Mouse (Mus musculus): Measurements from ENCODE around the gene Slc4a1. TPM values are rescaled to one million over a fixed set of nuclear protein-coding genes. Genes with fewer than 3 reads are reported as not detected.

The Slc4a1 gene
- polyA plus RNA-seq, 1 experiment from 2014 or later = 2.8 TPM

DNA sequence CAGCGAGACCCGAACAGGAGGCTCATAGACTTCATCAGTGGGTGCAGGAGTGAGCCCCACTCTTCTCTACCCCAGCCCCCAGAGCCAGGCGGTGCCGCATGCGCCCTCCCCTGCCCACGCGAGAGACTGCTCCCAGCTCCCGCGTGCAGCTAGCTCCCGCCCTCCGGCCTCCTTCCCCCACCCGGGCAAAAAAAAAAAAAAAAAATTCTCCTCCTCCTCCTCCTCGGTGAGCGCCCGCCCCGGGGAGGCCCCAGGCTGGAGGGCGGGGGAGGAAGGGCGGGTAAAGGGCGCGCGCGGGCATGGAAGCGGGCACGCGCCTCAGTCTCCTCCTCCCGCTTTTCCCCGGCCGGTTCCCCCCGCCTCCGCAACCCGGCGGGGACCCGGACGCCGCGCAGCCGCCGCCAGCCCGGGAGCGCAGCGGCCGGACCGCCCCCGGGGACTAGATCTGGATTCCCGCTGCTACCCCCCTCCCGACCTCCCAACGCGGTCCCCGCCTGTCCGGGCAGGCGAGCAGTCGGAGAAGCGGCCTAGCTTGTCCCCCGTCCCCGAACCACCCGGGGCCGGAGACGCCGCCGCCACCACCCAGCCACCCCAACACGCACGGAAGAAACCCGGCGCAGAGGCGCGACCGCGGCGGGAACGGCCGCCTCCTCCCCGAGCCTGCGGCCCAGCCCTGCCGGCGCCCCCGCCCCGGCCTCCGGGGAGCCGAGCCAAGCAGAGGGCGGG lies 49.3 kb downstream of the Slc4a1 start:
- Histone ChIP-seq H3K27me3 (replicated peaks; ENCODE audit: control insufficient read depth, insufficient read depth, low read length) (no peaks in the 10 kb centered on the region), H3K9ac (ENCODE audit: low read length) (peak overlapping the region; percentile 99), H3K4me1 (replicated peaks; ENCODE audit: control insufficient read depth, insufficient read depth, low read length) (peaks cover 23% of the 10 kb centered on the region), H3K4me3 (ENCODE audit: low read depth, low read length) (peak overlapping the region; percentile 99), H3K9me3 (ENCODE audit: control insufficient read depth, low read length) (no peaks in the 10 kb centered on the region), H3K36me3 (ENCODE audit: control insufficient read depth, insufficient read depth, low read length) (peaks cover 38% of the 10 kb centered on the region), H3K27ac (ENCODE audit: low read depth) (peak overlapping the region; percentile 98), H3K4me2 (ENCODE audit: low read length) (peak overlapping the region; percentile 93)
- ATAC-seq (replicated peaks; ENCODE audit: low FRiP score, low TSS enrichment, low read depth) (peak; percentile 41; the same call in 1 of the 2 replicates), DNase-seq (ENCODE audit: low spot score) (peak; percentile 92)
- WGBS = under 1% methylated on average over 31 of the region's 80 CpGs

DNA sequence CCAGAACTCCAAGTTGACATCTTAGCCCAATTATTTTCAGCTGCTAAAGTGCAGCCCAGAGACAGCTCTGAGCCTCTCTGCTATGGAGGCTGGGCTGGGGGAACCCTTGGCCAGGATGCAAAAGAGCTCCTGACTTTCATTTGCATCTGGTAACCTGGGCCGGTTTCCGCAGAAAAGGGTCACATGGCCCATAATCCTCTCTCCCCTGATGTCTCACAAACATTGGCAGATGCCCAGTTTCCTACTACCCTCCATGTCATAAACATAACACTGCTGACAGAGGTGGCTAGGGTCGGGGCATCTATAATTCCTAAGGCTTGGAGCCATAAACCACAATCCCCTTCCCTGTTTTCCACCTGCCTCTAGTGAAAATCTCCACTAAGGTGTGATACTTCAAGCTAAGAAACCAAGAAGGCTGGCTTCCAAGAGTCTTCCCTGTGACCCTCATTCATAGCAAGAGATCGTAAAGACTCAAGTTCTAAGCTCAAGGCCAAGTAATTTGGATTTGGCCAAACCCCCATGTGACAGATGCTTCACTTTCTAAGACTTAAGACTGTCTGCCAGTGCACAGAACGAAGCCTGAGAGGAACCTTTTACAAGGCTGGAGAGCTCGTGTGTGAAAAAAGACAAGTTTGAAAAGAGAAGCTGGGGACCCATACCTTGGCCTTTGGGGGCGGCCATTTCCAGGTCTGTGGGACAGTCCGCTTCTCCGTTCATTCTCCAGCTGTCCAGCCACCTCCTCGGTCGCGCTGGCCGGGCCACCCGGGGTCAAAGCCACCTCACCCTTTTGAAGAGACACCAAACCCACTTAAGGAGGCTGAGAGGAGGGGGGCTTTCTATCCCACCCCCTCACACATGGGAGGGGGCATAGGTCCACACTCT lies 50.1 kb downstream of the Slc4a1 start:
- H3K4me1 ChIP-seq (replicated peaks; ENCODE audit: control insufficient read depth, insufficient read depth, low read length) = peaks cover 24% of the 10 kb centered on the region
- peaks cover 44% of the 10 kb centered on the region for H3K36me3 ChIP-seq (ENCODE audit: control insufficient read depth, insufficient read depth, low read length)
- peak overlapping the region; percentile 98 for H3K27ac ChIP-seq (ENCODE audit: low read depth)
- H3K4me3 ChIP-seq (ENCODE audit: low read depth, low read length) = peak overlapping the region; percentile 99
- H3K4me2 ChIP-seq (ENCODE audit: low read length) = peak overlapping the region; percentile 93
- 16% methylated on average over 14 of the region's 14 CpGs for WGBS
- H3K9ac ChIP-seq (ENCODE audit: low read length) = peak overlapping the region; percentile 99
- H3K27me3 ChIP-seq (replicated peaks; ENCODE audit: control insufficient read depth, insufficient read depth, low read length) = no peaks in the 10 kb centered on the region
- ATAC-seq (replicated peaks; ENCODE audit: low FRiP score, low TSS enrichment, low read depth) = no peak
- H3K9me3 ChIP-seq (ENCODE audit: control insufficient read depth, low read length) = no peaks in the 10 kb centered on the region
- no peak for DNase-seq (ENCODE audit: low spot score)

GRCm38 (mm10) chr11:102314321-102314720 lies 51.7 kb downstream of the Slc4a1 start:
- H3K27me3 ChIP-seq (replicated peaks; ENCODE audit: control insufficient read depth, insufficient read depth, low read length) = no peaks in the 10 kb centered on the region
- H3K4me2 ChIP-seq (ENCODE audit: low read length) = no peak overlapping the region
- ATAC-seq (replicated peaks; ENCODE audit: low FRiP score, low TSS enrichment, low read depth) = no peak
- H3K27ac ChIP-seq (ENCODE audit: low read depth) = no peak overlapping the region
- no peak for DNase-seq (ENCODE audit: low spot score)
- no peaks in the 10 kb centered on the region for H3K9me3 ChIP-seq (ENCODE audit: control insufficient read depth, low read length)
- no peak overlapping the region for H3K4me3 ChIP-seq (ENCODE audit: low read depth, low read length)
- WGBS = 83% methylated on average over 12 of the region's 12 CpGs
- H3K4me1 ChIP-seq (replicated peaks; ENCODE audit: control insufficient read depth, insufficient read depth, low read length) = peaks cover 29% of the 10 kb centered on the region
- H3K9ac ChIP-seq (ENCODE audit: low read length) = no peak overlapping the region
- peaks cover 53% of the 10 kb centered on the region for H3K36me3 ChIP-seq (ENCODE audit: control insufficient read depth, insufficient read depth, low read length)

- Histone ChIP-seq H3K36me3 (ENCODE audit: control insufficient read depth, insufficient read depth, low read length) (peaks cover 64% of the 10 kb centered on the region), H3K27ac (ENCODE audit: low read depth) (no peak overlapping the region), H3K9me3 (ENCODE audit: control insufficient read depth, low read length) (no peaks in the 10 kb centered on the region), H3K27me3 (replicated peaks; ENCODE audit: control insufficient read depth, insufficient read depth, low read length) (no peaks in the 10 kb centered on the region), H3K9ac (ENCODE audit: low read length) (no peak overlapping the region), H3K4me2 (ENCODE audit: low read length) (no peak overlapping the region), H3K4me1 (replicated peaks; ENCODE audit: control insufficient read depth, insufficient read depth, low read length) (peaks cover 32% of the 10 kb centered on the region), H3K4me3 (ENCODE audit: low read depth, low read length) (no peak overlapping the region)
- no peak for DNase-seq (ENCODE audit: low spot score)
- no peak for ATAC-seq (replicated peaks; ENCODE audit: low FRiP score, low TSS enrichment, low read depth)
- 92% methylated on average over 6 of the region's 6 CpGs for WGBS
These were observed 53.4 kb downstream of the Slc4a1 start for GRCm38 (mm10) chr11:102312586-102312985.

GRCm38 (mm10) chr11:102311966-102312365 lies 54.0 kb downstream of the Slc4a1 start:
- no peak overlapping the region for H3K9ac ChIP-seq (ENCODE audit: low read length)
- peaks cover 32% of the 10 kb centered on the region for H3K4me1 ChIP-seq (replicated peaks; ENCODE audit: control insufficient read depth, insufficient read depth, low read length)
- no peaks in the 10 kb centered on the region for H3K9me3 ChIP-seq (ENCODE audit: control insufficient read depth, low read length)
- H3K4me2 ChIP-seq (ENCODE audit: low read length) = no peak overlapping the region
- no peaks in the 10 kb centered on the region for H3K27me3 ChIP-seq (replicated peaks; ENCODE audit: control insufficient read depth, insufficient read depth, low read length)
- peaks cover 70% of the 10 kb centered on the region for H3K36me3 ChIP-seq (ENCODE audit: control insufficient read depth, insufficient read depth, low read length)
- DNase-seq (ENCODE audit: low spot score) = no peak
- WGBS = 92% methylated on average over 4 of the region's 4 CpGs
- no peak overlapping the region for H3K4me3 ChIP-seq (ENCODE audit: low read depth, low read length)
- no peak overlapping the region for H3K27ac ChIP-seq (ENCODE audit: low read depth)
- no peak for ATAC-seq (replicated peaks; ENCODE audit: low FRiP score, low TSS enrichment, low read depth)

- no peak for DNase-seq (ENCODE audit: low spot score)
- H3K4me2 ChIP-seq (ENCODE audit: low read length) = no peak overlapping the region
These were observed 55.0 kb downstream of the Slc4a1 start for GRCm38 (mm10) chr11:102310768-102311695.

GRCm38 (mm10) chr11:102309821-102310617 lies 56.0 kb downstream of the Slc4a1 start:
- Histone ChIP-seq H3K9me3 (ENCODE audit: control insufficient read depth, low read length) (no peaks in the 10 kb centered on the region), H3K4me3 (ENCODE audit: low read depth, low read length) (peak overlapping the region; percentile 34), H3K9ac (ENCODE audit: low read length) (peak overlapping the region; percentile 29; the same call in 1 of the 2 replicates), H3K27ac (ENCODE audit: low read depth) (peak overlapping the region; percentile 60), H3K4me2 (ENCODE audit: low read length) (peak overlapping the region; percentile 51), H3K27me3 (replicated peaks; ENCODE audit: control insufficient read depth, insufficient read depth, low read length) (no peaks in the 10 kb centered on the region), H3K4me1 (replicated peaks; ENCODE audit: control insufficient read depth, insufficient read depth, low read length) (peaks cover 19% of the 10 kb centered on the region), H3K36me3 (ENCODE audit: control insufficient read depth, insufficient read depth, low read length) (peaks cover 82% of the 10 kb centered on the region)
- 89% methylated on average over 22 of the region's 22 CpGs for WGBS
- DNase-seq (ENCODE audit: low spot score) = no peak
- no peak; the same call in 1 of the 2 replicates for ATAC-seq (replicated peaks; ENCODE audit: low FRiP score, low TSS enrichment, low read depth)

More at GRCm38 (mm10) chr11:102310768-102311695, 55.0 kb downstream of the Slc4a1 start:
- Histone ChIP-seq H3K4me3 (ENCODE audit: low read depth, low read length) (no peak overlapping the region), H3K27me3 (replicated peaks; ENCODE audit: control insufficient read depth, insufficient read depth, low read length) (no peaks in the 10 kb centered on the region), H3K4me1 (replicated peaks; ENCODE audit: control insufficient read depth, insufficient read depth, low read length) (peaks cover 29% of the 10 kb centered on the region), H3K36me3 (ENCODE audit: control insufficient read depth, insufficient read depth, low read length) (peaks cover 80% of the 10 kb centered on the region), H3K9me3 (ENCODE audit: control insufficient read depth, low read length) (no peaks in the 10 kb centered on the region), H3K9ac (ENCODE audit: low read length) (no peak overlapping the region), H3K27ac (ENCODE audit: low read depth) (no peak overlapping the region)
- 50% methylated on average over 34 of the region's 38 CpGs for WGBS
- ATAC-seq (replicated peaks; ENCODE audit: low FRiP score, low TSS enrichment, low read depth) = no peak

Measured in intestine, embryonic 14.5 days (tissue).